Mouse (Mus musculus) mouse trophoblast stem cell (cell line): Measurements from ENCODE around the gene Ghdc.

ENCODE experiments used
- in situ Hi-C, 2 experiments: fragments of 300-500 bp; cut with MseI, MboI; formaldehyde crosslinking; loops; 2 replicates in 1 of 2; 3 replicates in 1 of 2; pipeline ENCODE4 v1.15.1; 2025

Ghdc gene

GRCm38 (mm10) chr11:100746546-100746945 lies 24.2 kb downstream of the Ghdc start:
- in situ Hi-C loops = no loop called here

DNA sequence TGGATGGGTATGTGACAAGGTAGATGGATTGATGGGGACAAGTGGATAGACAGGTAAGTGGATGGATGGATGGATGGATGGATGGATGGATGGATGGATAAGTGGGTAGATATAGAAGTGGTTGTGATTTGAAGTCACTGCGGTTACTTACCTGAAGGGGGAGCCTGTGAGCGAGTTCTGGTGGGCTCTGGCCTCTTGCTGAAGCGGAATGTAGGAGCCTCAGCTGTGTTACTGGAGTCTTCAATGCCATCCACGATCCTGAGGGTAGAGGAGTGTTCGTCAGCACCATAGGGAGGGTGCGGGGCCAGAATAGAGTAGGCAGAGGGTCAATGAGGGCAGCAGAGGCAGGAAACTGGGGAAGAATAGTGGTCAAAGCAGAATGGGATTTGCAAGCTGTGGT lies 25.7 kb downstream of the Ghdc start:
- in situ Hi-C loops = no loop called here

GRCm38 (mm10) chr11:100741348-100741747 lies 29.4 kb downstream of the Ghdc start:
- in situ Hi-C loops = no loop called here

DNA sequence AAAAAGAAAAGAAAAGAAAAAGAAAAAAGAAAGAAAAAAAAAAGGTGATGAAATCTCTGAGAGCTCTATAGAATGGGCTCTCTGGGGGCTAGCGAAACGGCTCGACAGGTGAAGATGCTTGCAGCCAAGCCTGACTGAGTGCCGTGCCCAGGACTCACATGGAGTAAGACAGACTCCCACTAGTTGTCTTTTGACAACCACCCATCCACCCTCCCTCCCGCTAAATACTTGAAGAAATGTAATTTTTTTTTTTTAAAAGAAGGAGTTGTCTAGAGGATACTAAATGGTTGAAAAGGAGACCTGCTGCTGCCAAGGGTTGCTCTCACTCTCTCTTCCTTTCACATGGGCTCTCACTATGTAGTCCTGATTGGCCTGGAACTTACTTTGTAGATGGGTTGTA lies 32.0 kb downstream of the Ghdc start:
- in situ Hi-C loops = no loop called here

DNA sequence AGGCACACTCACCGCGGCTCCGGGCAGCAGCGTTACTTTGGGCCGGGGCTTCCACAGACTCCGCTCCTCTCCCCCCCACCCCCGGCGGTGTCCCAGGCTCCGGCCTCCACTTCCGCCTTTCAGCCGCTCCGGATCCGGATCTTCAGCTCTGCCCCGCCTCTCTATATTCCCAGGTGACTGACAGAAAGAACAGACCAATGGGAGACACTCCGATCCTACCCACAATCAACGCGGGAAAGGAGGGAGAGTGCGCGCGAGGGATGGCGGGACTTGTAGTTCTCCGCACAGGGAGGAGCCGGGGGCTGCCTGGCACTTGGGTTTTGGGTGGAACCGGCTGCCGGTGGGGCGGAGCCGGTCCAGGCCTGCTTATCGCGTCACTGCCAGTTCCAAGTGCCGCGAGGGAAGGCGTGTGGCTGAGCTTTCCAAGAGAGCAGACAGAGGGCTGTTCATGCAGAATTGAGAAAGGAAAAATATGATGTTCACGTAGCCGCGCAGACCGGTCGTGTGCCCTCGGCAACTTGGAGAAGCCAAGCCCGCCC lies 32.6 kb downstream of the Ghdc start, which contains the start of gene Rab5c:
Gene Rab5c, minus strand, starts transcription at position 150 of the 539 bp plus-strand sequence.
- in situ Hi-C loops = no loop called here

DNA sequence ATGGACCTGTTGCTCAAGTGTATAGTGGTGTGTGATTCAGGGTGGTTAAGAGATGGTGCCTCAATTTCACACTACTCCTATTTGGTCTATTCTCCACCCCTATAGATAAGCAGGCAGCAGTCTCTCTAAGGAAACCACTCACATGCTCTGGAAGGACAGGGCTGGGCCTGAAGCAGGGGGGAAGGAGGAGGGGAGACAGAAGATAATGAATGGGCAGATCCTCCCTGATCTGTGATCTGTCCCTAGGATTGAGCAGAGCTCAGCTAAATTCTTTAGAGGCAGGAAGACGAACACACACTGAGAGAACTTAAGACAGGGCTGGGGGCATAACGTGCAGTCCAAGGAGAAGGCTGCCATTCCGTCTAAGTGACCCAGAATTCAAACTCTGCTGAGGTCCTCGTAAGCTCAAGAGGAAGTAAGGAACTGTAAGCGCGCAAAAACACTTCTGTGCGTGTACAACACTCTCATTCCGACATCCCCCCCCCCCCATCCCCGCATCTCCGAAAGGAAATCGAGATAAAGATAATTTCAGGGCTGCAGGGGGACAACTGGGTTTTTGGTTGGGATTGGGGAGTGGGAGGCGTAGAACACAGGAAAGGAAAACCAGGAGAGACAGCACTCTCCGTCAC lies 33.5 kb downstream of the Ghdc start:
- in situ Hi-C loops = no loop called here

DNA sequence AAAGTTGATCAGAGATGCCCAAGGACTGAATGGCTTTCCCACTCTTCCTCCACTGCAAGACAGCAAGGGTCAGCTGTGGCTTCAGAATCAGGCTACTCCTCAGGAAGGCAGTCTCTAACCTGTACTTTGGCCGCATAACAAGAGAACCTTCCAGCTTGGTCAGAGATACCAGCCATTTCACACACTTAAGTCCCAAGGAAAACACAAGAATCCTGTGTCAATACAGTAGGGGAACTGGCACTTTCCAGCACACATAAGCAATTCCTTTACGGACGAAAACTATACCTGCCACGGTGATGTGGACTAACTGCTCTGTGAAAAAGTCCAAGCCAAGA lies 34.0 kb downstream of the Ghdc start:
- in situ Hi-C loops = no loop called here

DNA sequence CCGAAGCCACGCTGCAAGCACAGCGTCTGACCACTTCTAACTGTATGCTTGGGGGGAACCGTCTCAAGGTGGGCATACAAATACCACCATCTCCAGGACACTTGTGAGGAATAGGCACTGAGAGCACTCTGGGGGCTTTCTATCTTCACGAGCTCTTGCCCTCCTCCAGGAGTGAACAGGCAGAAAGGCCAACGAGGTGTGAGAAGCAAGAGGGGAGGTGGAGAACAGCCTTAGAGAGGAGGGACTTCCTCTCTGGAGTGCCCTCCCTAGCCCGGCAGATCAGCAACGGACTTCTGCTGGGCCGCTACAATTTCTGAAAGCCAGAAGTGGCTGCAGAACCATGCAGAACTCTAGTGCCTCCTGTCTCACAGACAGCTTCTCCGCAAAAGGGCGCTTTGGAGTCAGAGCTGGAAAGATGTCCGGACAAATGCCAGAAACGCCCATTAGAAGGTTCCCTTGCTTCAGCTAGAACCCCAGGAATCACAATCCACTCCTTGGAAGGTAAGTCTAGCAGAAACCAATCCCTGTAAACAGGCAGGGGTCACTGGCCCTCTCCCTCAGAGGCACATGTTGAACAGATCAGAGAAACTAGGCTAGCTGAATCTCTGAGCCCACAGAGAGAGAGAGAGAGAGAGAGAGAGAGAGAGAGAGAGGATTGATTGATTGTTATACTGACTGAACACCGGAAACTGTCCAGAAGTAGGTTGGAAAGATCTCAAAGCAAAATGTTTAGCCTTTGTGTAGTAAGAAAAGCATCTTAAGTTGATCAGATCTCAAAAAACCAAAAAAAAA lies 34.6 kb downstream of the Ghdc start:
- in situ Hi-C loops = no loop called here

DNA sequence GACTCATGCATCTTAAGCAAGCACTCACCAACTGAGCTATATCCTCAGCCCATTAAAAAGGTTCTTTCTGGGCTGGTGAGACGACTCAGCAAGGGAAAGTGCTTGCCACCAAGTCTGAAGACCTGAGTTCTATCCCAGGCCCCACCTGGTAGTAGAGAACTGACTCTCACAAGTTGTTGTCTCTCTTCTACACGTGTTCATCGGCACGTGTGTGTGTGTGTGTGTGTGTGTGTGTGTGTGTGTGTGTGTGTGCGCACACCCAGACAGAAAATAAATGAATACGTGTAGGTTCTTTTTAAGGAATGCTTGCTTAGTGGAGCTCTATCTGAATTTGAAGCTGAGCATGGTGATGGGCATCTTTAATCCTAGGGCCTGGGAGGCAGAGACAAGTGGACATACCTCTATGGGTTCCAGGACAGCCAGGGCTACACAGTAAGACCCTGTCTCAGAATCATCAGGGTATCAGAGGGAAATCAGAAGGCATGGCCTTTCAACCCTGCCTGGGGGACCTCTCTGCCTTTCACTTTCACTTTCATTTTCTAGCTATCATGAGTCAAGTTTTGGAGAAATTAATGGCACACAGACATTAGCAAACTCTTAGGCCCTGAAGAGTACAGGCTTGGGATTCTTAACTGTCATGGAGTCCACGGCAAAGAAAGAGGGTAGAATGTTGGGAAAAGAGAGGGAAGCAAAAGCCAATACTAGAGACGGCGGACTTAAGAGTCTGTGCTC lies 35.5 kb downstream of the Ghdc start:
- in situ Hi-C loops = no loop called here

DNA sequence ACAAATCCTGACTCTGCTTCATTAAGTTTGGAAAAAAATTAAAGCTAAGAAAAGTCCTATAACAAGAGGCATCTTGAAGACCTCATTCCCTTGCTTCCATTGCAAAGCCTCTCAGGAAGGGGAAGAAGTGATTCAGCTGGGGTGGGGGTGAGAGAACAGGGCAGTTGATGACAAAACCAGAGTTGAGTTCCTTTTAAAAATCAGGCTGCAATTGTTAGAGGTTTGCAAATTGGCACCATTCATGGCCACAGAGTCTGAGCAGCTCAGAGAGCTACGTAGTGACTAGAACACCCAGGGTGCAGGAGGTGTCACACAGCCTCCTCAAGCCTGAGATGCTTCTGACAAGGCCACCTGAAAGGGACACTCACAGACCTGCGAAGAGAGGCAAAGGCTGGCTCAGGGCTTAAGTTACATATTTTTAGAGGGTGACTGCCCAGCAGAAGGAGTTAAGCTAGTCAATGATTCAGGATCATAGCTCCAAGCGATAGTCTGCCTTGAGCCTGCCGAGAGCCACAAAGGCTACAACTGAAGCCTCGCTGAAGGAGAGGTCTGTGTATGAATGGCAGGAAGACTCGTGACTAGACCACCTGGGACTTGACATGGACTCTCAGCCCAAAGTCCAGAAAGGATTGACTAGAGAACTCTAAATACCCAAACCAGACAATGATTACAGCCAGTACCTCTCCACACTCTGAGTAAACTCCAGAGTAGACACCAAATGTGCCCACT lies 40.1 kb downstream of the Ghdc start:
- in situ Hi-C loops = no loop called here

- in situ Hi-C loops = no loop called here
These were observed 40.8 kb downstream of the Ghdc start for GRCm38 (mm10) chr11:100729976-100730375.

GRCm38 (mm10) chr11:100728601-100729000 lies 42.2 kb downstream of the Ghdc start:
- in situ Hi-C loops = no loop called here

DNA sequence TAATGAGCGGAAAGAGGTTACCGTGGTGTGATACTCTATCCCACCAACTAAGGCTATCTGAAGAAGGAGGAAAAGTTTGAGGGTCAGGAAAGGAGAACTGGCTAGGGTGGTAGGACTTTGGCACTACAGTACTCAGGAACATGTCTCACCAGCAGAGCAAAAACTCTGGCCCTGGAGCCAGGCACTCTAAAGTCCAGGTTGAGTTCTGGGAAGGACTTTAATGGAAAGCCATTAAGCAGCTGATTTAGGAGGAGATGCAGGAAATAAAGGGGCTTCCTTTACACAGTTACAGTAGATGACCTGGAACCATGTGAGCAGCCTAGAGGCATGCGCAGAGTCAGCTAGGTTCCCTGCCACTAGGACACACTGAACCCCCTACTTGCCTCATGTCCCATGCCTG lies 43.6 kb downstream of the Ghdc start:
- in situ Hi-C loops = no loop called here

DNA sequence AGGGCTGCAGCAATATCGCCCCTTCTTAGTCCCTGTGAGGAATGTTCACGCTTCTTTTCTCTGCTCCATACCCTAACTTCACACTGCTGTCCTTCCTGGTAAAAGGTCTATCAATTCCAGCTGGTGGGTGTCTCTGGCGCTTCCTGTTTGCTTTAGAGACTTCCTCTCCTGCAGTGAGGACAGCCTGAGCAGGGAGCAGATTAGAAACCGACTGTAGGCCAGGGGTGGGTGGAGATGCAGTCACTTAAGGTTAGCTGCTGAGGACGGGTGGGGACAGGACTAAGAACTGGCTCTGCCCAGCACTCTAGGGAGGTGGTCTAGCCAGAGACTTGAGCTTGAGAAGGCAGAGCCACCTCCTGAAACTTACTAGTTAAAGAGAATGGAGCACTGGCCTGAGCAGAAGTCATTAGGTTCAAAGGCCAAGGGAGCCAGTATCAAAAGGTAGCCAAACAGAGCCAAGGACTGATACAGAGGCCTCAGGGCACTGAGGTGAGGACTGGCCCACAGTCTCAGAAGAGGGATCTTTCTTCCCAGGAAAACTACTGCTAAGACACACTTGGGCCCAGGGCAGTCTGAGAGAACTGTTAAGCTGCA lies 45.7 kb downstream of the Ghdc start:
- in situ Hi-C loops = no loop called here

DNA sequence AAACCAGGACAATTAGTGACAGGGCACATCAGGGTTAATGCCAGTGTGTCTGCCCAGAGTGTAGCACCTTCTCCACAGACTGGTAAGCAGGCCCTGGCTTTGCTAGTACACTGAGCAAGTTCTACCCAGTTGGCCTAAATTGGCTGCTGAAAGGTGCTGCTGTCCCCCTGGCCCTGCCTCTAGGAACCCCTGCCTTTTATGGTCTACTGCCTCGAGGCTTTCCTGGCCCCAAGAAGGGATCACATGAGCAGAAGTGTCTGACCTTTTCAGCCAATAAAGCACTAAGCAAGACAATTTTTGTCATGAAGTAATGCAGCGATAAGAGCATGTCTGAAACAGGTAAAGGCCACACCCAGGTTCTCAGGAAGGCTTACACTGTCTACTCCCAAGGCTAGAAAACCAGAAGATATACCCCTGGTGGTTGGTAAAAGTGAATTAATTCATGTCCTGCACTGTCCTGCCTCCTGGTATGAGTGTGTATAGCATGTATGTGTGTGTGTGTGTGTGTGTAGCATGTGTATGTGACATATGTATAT lies 48.2 kb downstream of the Ghdc start:
- in situ Hi-C loops = no loop called here

DNA sequence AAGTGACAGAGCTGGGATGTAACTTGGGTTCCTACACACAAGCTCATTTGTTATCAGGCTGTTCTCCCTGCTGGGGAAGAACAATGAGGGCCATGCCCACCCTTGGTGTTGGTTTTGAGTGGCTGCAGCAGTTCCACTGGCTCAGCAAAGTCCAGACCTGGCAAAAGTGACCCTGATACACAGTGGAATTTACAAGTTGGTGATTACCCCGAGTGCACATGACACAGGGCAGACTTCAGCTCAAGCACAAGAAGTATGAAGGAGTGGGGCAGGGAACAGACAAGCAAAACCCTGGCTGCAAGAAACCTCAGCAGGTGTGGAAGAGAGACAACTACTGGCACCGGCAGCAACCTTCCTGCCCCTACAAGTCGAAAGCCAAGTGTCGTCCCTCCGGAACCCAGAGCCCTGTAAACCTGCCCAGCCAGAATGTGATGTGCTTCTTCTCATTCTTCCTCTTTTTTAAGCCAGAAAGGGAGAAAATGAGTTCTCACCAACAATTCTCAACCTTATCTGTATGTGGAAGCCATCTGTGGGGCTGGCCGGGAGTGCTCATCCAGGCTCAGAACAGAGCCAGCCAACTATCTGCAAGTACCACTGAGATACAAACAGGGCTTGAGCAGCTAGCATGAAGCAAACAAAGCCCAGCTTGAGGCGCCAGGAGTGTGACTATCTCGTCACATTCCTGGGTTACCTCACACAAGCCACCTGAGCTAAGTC lies 48.8 kb downstream of the Ghdc start:
- in situ Hi-C loops = no loop called here

DNA sequence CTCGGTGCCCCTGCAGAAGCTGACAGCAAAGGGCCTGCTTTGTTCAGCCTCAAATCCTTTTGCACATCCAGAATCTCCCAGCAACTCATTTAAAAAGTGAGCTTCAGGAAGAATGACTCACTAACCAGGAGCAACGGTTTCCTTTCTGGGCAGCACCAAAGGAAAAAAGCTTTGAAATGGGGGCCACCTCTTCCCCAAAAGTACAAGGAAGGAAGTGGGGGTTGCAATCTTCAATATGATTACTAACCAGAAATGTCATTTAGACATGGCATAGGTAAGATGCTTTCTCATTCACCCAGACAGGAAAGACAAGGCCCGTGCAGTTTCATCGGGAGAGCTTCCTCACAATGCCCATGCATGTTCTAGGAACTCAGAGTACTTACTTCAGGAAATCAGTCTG lies 49.5 kb downstream of the Ghdc start:
- in situ Hi-C loops = no loop called here

- in situ Hi-C loops = no loop called here
These were observed 50.4 kb downstream of the Ghdc start for GRCm38 (mm10) chr11:100720345-100720744.

DNA sequence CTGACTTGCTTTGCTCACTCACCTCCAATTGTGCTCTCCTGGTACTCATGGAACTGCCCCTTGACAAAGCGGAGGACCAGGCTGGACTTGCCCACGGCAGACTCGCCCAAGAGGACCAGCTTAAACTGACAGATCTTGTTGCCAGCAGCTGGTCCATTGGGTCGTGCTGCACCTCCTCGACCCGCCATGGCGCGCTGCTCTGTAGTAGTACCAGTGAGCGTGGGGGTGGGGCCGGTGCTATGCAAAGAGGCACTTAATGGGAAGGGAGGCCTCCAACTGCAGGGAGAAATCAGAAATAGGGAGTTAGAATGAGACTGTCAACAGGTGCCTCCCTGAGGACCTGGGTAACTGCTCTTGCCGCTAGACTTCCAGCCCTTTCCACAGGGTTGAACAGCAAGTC lies 50.9 kb downstream of the Ghdc start:
- in situ Hi-C loops = no loop called here

GRCm38 (mm10) chr11:100719312-100719711 lies 51.4 kb downstream of the Ghdc start:
- in situ Hi-C loops = no loop called here

DNA sequence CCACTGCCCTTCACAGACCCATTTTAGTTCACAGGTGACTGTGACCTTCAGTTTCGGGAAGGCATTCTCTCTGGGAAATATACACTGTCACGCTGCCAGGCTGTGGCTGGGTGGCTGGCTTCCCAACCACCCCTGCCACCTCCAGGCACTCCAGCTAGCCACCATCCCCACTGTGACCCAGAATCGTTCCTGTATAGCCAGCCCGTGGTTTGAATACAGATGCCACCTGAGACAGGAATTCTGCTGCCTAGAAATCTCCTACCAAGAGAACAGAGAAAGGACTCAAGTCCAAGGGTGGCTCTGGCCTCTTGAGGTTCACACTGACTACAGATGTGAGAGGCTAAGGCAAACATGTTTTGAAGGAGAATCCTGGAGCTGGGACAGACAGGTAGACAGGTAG lies 51.9 kb downstream of the Ghdc start:
- in situ Hi-C loops = no loop called here
